8 mouse cellular contexts compared by ENCODE assay signal in genomic region chr6:91440474-91441144, GRCm38 (mm10). TPM values are rescaled to one million over a fixed set of nuclear protein-coding genes. Genes with fewer than 3 reads are reported as not detected.
A peak's percentile ranks its signal among the peaks of the same experiment; 100 is the strongest.
DNase-seq lines count a peak whose midpoint lies in the region; ATAC-seq lines count a peak whose summit lies in the region.

No protein-coding gene starts in this region.

- no peaks in the 10 kb centered on the region for H3K36me3 ChIP-seq in hindbrain, embryonic 12.5 days

- H3K4me2 ChIP-seq in hindbrain, embryonic 12.5 days (replicated peaks), result peak overlapping the region; percentile 78

- H3K4me1 ChIP-seq in hindbrain, embryonic 12.5 days, result peaks cover 9% of the 10 kb centered on the region

- no peaks in the 10 kb centered on the region for H3K9me3 ChIP-seq in hindbrain, embryonic 12.5 days (replicated peaks)

- H3K4me3 ChIP-seq in hindbrain, embryonic 12.5 days, result peak overlapping the region; percentile 55

- peak; percentile 99 for DNase-seq in NIH3T3 (ENCODE audit: low read depth)
- peak; percentile 99 for DNase-seq in cerebellum, postnatal 10 days
- DNase-seq in frontal cortex, postnatal 10 days (ENCODE audit: low spot score in 2 of 2), result peak; percentile 93 to 98
- DNase-seq in layer of hippocampus, postnatal 14 days (ENCODE audit: low spot score in 2 of 2), result peak; percentile 97 to 98
- peak; percentile 96 for DNase-seq in lung, postnatal 14 days
- DNase-seq in retina, adult 2 months (ENCODE audit: low read depth, low spot score), result peak; percentile 92
- DNase-seq in thymus, postnatal 36 days, result peak; percentile 88 to 90

- peak overlapping the region; percentile 67 for H3K27ac ChIP-seq in hindbrain, embryonic 12.5 days

- peak overlapping the region; percentile 67 for H3K9ac ChIP-seq in hindbrain, embryonic 12.5 days

- peaks cover 22% of the 10 kb centered on the region for H3K27me3 ChIP-seq in hindbrain, embryonic 12.5 days

- peak; percentile 96 for ATAC-seq in hindbrain, embryonic 12.5 days (ENCODE audit: low FRiP score)

- WGBS in hindbrain, embryonic 12.5 days, result 2% methylated on average over 30 of the region's 30 CpGs

RNA-seq across cellular contexts. Expression of gene Wnt7a, which starts 29.4 kb away (rescaled TPM):
- 9.4 and 12.0 TPM in 2 replicates for polyA plus RNA-seq in hindbrain, embryonic 12.5 days (2016; fragmentation: Nextera tagmentation; extraction: Ambion mirVana)
- total RNA-seq in layer of hippocampus, postnatal 14 days (2021), result 10 to 100 TPM; 18.5 to 31.0 TPM

RNA-seq across cellular contexts. Expression of gene Chchd4, which starts 32.7 kb away (rescaled TPM):
- 19.8 and 20.9 TPM in 2 replicates for polyA plus RNA-seq in hindbrain, embryonic 12.5 days (2016; fragmentation: Nextera tagmentation; extraction: Ambion mirVana)
- 10 to 100 TPM; 17.5 to 17.6 TPM for total RNA-seq in layer of hippocampus, postnatal 14 days (2021)

RNA-seq across cellular contexts. Expression of gene Tmem43, which starts 32.9 kb away (rescaled TPM):
- polyA plus RNA-seq in hindbrain, embryonic 12.5 days (2016; fragmentation: Nextera tagmentation; extraction: Ambion mirVana), result 57.3 and 57.7 TPM in 2 replicates
- total RNA-seq in layer of hippocampus, postnatal 14 days (2021), result 10 to 100 TPM; 25.3 to 27.3 TPM

Comparison
In these comparisons a context has a peak if more than half of its experiments do, and no peak if none do; other contexts are left out.
1. Peak in every context shown above with its lines: DNase-seq, ATAC-seq, H3K4me3 ChIP-seq and H3K27ac ChIP-seq.